8 mouse cellular contexts compared by ENCODE assay signal in genomic region chr4:133169237-133170055, GRCm38 (mm10). TPM values are rescaled to one million over a fixed set of nuclear protein-coding genes. Genes with fewer than 3 reads are reported as not detected.
DNase-seq lines count a peak whose midpoint lies in the region.

No protein-coding gene starts in this region.

- peak; percentile 53 for DNase-seq in gastrocnemius, adult 18-20 months (ENCODE audit: low spot score)
- no peak for DNase-seq in gastrocnemius, postnatal 10 days
- DNase-seq in ES-CJ7 (ENCODE audit: low read depth, low spot score) = peak; percentile 32
- DNase-seq in heart, postnatal 10 days = peak; percentile 57 to 60
- DNase-seq in lung, postnatal 14 days = peak; percentile 60
- DNase-seq in thymus, postnatal 14 days = peak; percentile 70
- DNase-seq in testis, postnatal 10 days (ENCODE audit: low spot score) = no peak
- DNase-seq in gastrocnemius, postnatal 36 days = no peak

- intact Hi-C loops in heart, postnatal 10 days (cut with DNase I) = loop anchor here (5.0 kb wide), 1 partner anchor 37 kb away; the partner anchor contains the start of gene Wasf2
- intact Hi-C loops in gastrocnemius, postnatal 36 days (cut with DNase I) = no loop called here

RNA-seq across cellular contexts. Expression of gene Wasf2, which starts 39.1 kb away (rescaled TPM):
- total RNA-seq in gastrocnemius, adult 18-20 months (2021) = 10 to 100 TPM; 29.1 to 33.3 TPM
- total RNA-seq in gastrocnemius, postnatal 10 days (2021) = 10 to 100 TPM; 73.1 to 88.7 TPM
- 100 to 1,000 TPM; 134 to 164 TPM for total RNA-seq in heart, postnatal 10 days (2021)
- total RNA-seq in gastrocnemius, postnatal 36 days (2021) = 10 to 100 TPM; 31.1 to 31.8 TPM

RNA-seq across cellular contexts. Expression of gene Cd164l2, which starts 42.5 kb away (rescaled TPM):
- not detected for total RNA-seq in gastrocnemius, adult 18-20 months (2021)
- total RNA-seq in gastrocnemius, postnatal 10 days (2021) = not detected
- total RNA-seq in heart, postnatal 10 days (2021) = not detected
- total RNA-seq in gastrocnemius, postnatal 36 days (2021) = under 1 TPM in 1 of 2 experiments, not detected in 1; 0.27 TPM

RNA-seq across cellular contexts. Expression of gene Gpr3, which starts 42.9 kb away (rescaled TPM):
- not detected for total RNA-seq in gastrocnemius, adult 18-20 months (2021)
- not detected for total RNA-seq in gastrocnemius, postnatal 10 days (2021)
- total RNA-seq in heart, postnatal 10 days (2021) = under 1 TPM in 1 of 2 experiments, not detected in 1; 0.12 TPM
- total RNA-seq in gastrocnemius, postnatal 36 days (2021) = not detected

Comparison
In these comparisons a context has a peak if more than half of its experiments do, and no peak if none do; other contexts are left out.
1. DNase-seq: peak in gastrocnemius, adult 18-20 months (single experiment), ES-CJ7 (single experiment), heart, postnatal 10 days (2 of 2), lung, postnatal 14 days (single experiment) and thymus, postnatal 14 days (single experiment); none in gastrocnemius, postnatal 10 days (single experiment), testis, postnatal 10 days (single experiment) and gastrocnemius, postnatal 36 days (0 of 2).